Mouse (Mus musculus): Measurements from ENCODE around the gene Gm10639. TPM values are rescaled to one million over a fixed set of nuclear protein-coding genes. Genes with fewer than 3 reads are reported as not detected.
"Not testable (repeated sequence)": the region's sequence is repeated elsewhere in the genome, so short reads cannot be mapped to it uniquely, and the experiment has no call there.

Gm10639 gene
- polyA plus RNA-seq, 1 experiment: 0.33 TPM

DNA sequence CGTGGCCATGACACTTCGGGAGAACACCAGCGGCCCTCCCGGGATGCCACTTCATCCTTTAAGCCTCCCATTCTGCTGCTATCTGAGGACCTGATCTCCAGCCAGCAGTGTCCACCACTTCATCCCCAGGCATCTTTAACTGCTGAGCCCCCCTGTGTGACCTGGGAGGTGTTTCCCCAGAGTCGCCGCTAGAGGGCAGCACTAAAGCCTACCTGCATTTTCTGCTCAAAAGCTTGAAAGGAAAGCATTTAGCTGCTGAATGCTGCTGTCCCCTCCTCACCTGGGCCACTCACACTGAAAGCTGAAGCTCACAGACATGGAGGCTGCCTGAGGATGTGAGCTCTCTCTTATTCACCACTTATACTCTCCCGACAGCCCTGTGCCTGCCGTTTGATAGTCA, 50.6 kb downstream of the Gm10639 start:
- TF ChIP-seq CTCF (IDR thresholded peaks at IDR 0.05; ENCODE audit: control insufficient read depth, insufficient read depth, insufficient read length): peak; percentile 24
- H3K79me2 ChIP-seq (ENCODE audit: control insufficient read depth, insufficient read depth): not testable (repeated sequence)

DNA sequence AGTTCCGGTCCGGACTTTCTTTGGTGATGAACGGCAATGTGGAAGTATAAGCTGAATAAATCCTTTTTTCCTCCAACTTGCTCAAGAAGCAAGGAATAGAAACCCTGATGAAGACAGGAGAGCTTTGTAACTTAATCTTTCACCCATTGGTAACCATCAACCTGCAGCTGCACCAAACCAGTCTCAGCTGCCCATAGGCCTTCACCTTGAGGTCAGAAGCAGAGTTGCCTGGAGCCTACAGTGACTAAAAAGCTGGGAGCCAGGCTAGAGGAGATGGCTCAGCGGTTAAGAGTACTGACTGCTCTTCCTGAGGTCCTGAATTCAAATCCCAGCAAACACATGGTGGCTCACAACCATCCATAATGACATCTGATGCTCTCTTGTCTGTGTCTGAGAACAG, 52.8 kb downstream of the Gm10639 start:
- H3K36me3 ChIP-seq (ENCODE audit: control insufficient read depth, insufficient read depth); H3ac ChIP-seq (ENCODE audit: control insufficient read depth, insufficient read length, low read depth); H3K79me2 ChIP-seq (ENCODE audit: control insufficient read depth, insufficient read depth); H3K79me3 ChIP-seq (ENCODE audit: low read depth); H3K27me3 ChIP-seq (ENCODE audit: control insufficient read depth, insufficient read depth, insufficient read length); H3K4me3 ChIP-seq (ENCODE audit: insufficient read depth, poor library complexity, severe bottlenecking): not testable (repeated sequence)

More for the DNA sequence above, 50.6 kb downstream of the Gm10639 start:
- H3K79me3 ChIP-seq (ENCODE audit: low read depth); H3K36me3 ChIP-seq (ENCODE audit: control insufficient read depth, insufficient read depth); H3K4me3 ChIP-seq (ENCODE audit: insufficient read depth, poor library complexity, severe bottlenecking); H3K27me3 ChIP-seq (ENCODE audit: control insufficient read depth, insufficient read depth, insufficient read length); H3ac ChIP-seq (ENCODE audit: control insufficient read depth, insufficient read length, low read depth): not testable (repeated sequence)

DNA sequence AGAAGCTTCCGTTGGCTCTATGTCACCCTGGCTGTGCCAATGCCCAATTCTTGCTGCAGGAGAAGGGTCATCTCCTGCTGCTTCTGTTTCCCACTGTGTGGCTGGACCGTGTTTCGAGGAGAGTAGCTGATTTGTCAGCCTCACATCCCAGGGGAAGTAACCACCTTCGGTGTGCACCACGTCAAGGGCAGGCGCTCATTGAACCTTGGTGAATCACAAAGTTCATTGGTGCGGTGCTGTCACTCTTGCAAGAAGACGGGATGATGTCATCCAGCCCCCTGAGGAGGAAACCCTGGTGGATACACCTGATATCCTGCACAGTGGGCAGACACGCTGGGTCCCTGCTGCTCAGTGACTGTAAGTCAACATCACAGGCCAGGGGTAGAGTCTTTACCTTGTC, 53.3 kb downstream of the Gm10639 start:
- not testable (repeated sequence) for H3K36me3 ChIP-seq (ENCODE audit: control insufficient read depth, insufficient read depth); H3K27me3 ChIP-seq (ENCODE audit: control insufficient read depth, insufficient read depth, insufficient read length); H3K79me3 ChIP-seq (ENCODE audit: low read depth); H3K79me2 ChIP-seq (ENCODE audit: control insufficient read depth, insufficient read depth); H3ac ChIP-seq (ENCODE audit: control insufficient read depth, insufficient read length, low read depth); H3K4me3 ChIP-seq (ENCODE audit: insufficient read depth, poor library complexity, severe bottlenecking)

DNA sequence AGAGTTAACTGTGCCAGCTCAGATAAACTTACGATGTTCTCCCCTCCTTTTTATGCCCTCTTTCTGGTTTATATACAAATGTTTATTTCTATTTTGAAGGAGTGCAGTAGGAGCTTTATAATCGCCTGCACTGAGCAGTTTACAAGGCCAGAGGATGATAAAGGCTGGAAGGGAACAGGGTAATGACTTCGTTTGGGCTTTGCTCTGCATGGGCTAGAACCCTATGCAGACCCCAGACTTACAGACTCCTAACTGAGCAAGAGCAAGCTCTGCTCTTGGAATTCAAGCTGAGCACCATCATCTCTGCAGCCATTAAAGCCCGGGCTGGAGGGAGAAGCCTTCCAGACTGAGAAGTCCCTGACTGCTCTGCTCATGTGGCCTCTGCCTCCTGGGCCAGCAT, 55.5 kb downstream of the Gm10639 start:
- H3K79me2 ChIP-seq (ENCODE audit: control insufficient read depth, insufficient read depth); H3K4me3 ChIP-seq (ENCODE audit: insufficient read depth, poor library complexity, severe bottlenecking); H3K36me3 ChIP-seq (ENCODE audit: control insufficient read depth, insufficient read depth); H3K79me3 ChIP-seq (ENCODE audit: low read depth); H3K27me3 ChIP-seq (ENCODE audit: control insufficient read depth, insufficient read depth, insufficient read length); H3ac ChIP-seq (ENCODE audit: control insufficient read depth, insufficient read length, low read depth): not testable (repeated sequence)

DNA sequence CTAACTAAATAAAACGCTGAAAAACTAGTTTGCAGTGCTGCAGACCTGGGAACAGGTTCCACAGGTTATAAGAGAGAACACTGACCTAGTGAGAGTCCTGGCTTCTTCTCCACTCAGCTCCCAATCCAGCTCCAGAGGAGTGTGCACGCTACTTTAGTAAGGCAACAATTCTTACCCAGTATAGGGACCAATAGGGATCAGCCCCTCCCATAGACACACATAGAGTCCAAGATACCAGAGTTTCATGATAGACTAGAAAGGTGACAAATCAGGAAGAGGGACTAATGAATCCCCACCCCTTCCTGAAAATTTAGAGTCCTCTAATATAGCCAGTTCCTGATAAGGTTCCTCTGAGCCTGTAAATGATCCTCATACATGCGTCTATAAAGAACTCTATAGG, 57.3 kb downstream of the Gm10639 start:
- H3K79me2 ChIP-seq (ENCODE audit: control insufficient read depth, insufficient read depth): no peaks in the 10 kb centered on the region
- H3ac ChIP-seq (ENCODE audit: control insufficient read depth, insufficient read length, low read depth): no peak overlapping the region
- TF ChIP-seq MYOG (IDR thresholded peaks at IDR 0.05; ENCODE audit: control insufficient read depth, extremely low read depth, insufficient read length) (no peak), CTCF (IDR thresholded peaks at IDR 0.05; ENCODE audit: control insufficient read depth, insufficient read depth, insufficient read length) (no peak), CEBPB (IDR thresholded peaks at IDR 0.05; ENCODE audit: low read depth) (no peak), USF1 (IDR thresholded peaks at IDR 0.05; ENCODE audit: low read depth) (no peak), FOSL1 (IDR thresholded peaks at IDR 0.05; ENCODE audit: insufficient read depth, low read length, poor library complexity, severe bottlenecking) (no peak), MYOD1 (IDR thresholded peaks at IDR 0.05; ENCODE audit: control insufficient read depth, insufficient read length, low read depth) (no peak), MAX (IDR thresholded peaks at IDR 0.05) (no peak)
- no peak overlapping the region for H3K4me3 ChIP-seq (ENCODE audit: insufficient read depth, poor library complexity, severe bottlenecking)
- no peaks in the 10 kb centered on the region for H3K27me3 ChIP-seq (ENCODE audit: control insufficient read depth, insufficient read depth, insufficient read length)
- no peaks in the 10 kb centered on the region for H3K36me3 ChIP-seq (ENCODE audit: control insufficient read depth, insufficient read depth)
- H3K79me3 ChIP-seq (ENCODE audit: low read depth): no peaks in the 10 kb centered on the region

DNA sequence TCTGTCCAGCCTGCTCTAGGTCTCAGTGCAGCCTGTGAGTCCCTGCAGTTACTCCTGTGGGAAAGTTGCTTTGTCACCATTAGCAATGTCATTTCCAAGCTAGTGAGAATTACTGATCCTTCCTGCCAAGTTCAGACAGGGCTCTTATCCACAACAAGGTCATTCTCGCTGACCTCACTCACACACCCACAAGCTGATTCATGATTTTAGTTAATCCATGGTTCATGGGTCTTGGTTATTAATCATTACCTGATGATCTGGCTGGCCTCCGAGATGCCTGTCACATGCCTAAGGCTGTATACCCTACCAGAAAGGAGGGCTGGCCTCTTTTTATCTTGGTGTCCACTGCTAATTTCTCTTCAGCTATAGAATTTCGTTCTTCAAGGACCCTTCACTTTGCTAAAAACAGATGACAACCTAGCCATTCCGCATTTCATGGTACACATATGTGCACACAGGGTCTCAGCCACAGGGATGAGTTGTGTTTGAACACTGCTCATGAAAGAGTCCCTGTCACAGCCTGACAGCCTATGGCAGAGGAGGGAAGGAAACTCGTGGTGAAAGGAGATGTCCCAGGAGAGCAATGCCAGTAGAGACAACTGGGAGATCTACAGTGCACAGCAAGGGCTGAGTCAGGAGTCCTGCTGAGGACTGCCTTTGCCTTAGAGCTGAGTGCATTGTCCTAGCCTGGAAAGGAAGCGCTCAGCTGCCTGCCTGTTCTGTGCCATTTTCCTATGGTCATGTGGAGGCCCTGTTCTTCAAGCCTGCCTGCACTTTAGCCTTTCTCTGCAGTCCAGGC, 58.7 kb downstream of the Gm10639 start:
- TF ChIP-seq USF1 (IDR thresholded peaks at IDR 0.05; ENCODE audit: low read depth): peak; percentile 31
- peak; percentile 5 for TF ChIP-seq MYOD1 (IDR thresholded peaks at IDR 0.05; ENCODE audit: control insufficient read depth, insufficient read length, low read depth)
- H3K79me2 ChIP-seq (ENCODE audit: control insufficient read depth, insufficient read depth); H3K79me3 ChIP-seq (ENCODE audit: low read depth); H3K27me3 ChIP-seq (ENCODE audit: control insufficient read depth, insufficient read depth, insufficient read length); H3K36me3 ChIP-seq (ENCODE audit: control insufficient read depth, insufficient read depth); H3K4me3 ChIP-seq (ENCODE audit: insufficient read depth, poor library complexity, severe bottlenecking): not testable (repeated sequence)
- peak overlapping the region; percentile 24 for H3ac ChIP-seq (ENCODE audit: control insufficient read depth, insufficient read length, low read depth)

DNA sequence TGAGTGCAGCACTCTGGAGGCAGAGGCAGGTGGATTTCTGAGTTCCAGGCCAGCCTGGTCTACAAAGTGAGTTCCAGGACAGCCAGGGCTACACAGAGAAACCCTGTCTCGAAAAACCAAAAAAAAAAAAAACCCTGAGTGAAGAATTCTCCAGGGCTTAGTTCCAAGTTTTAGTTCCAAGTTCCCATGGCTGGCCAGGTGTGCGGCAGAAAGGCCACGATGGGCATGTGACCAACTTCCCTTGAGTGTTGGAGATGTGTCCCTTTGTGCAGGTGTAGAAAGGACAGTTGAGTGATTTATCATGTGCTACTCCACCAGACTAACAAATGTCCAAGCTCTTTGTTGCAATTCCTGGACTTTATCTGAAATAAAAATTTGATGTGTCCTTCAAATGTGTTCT, 59.4 kb downstream of the Gm10639 start:
- H3K4me3 ChIP-seq (ENCODE audit: insufficient read depth, poor library complexity, severe bottlenecking); H3K36me3 ChIP-seq (ENCODE audit: control insufficient read depth, insufficient read depth); H3K79me2 ChIP-seq (ENCODE audit: control insufficient read depth, insufficient read depth); H3K27me3 ChIP-seq (ENCODE audit: control insufficient read depth, insufficient read depth, insufficient read length); H3K79me3 ChIP-seq (ENCODE audit: low read depth): not testable (repeated sequence)
- H3ac ChIP-seq (ENCODE audit: control insufficient read depth, insufficient read length, low read depth): peak overlapping the region; percentile 24

DNA sequence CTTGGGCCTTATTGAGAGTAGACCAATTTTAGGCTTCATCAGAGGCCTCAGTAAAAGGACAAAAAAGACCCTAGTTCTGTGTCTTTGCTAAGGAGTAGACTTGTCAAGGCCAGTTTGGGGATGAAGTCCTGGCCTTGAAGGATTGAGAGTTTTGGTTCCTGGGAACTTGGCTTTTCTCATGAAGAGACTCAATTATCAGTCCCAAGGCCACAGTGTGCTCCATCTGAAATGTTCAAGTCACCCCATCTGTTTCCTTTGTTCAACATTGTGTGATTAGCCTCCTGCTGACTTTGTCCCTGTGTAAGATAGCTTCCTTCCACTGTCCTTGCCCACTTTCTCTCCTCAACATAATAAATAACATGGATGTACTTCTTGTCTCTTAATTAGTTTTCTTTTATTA, 60.3 kb downstream of the Gm10639 start:
- not testable (repeated sequence) for H3K27me3 ChIP-seq (ENCODE audit: control insufficient read depth, insufficient read depth, insufficient read length); H3ac ChIP-seq (ENCODE audit: control insufficient read depth, insufficient read length, low read depth); H3K36me3 ChIP-seq (ENCODE audit: control insufficient read depth, insufficient read depth); H3K79me2 ChIP-seq (ENCODE audit: control insufficient read depth, insufficient read depth); H3K4me3 ChIP-seq (ENCODE audit: insufficient read depth, poor library complexity, severe bottlenecking); H3K79me3 ChIP-seq (ENCODE audit: low read depth)

Measured in C2C12 (cell line).